Mouse (Mus musculus): ENCODE results near the gene Nectin1. TPM values are rescaled to one million over a fixed set of nuclear protein-coding genes. Genes with fewer than 3 reads are reported as not detected.

Gene Nectin1
- polyA plus RNA-seq, 1 experiment from 2014 or later = 11.0 TPM

DNA sequence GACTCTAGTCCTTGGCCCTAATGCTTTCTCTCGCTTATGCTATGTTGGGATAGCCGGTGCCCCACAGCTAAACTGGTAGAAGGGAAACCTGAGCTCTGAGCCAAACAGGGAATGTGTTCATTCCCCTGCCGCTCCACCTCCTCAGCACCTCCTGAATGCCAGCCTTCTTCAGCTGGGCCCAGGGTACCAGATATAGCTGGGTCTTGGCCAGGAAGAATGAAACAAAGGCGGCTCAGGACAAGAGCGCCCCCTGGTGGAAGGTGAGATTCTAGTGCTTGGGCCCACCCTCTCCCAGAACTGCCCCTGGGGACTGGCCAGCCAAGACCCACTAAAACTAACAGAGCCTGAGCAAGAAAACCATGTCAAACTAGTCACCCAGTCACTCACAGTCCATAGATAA is 83.8 kb downstream of the Nectin1 start:
- no peak overlapping the region for H3K4me2 ChIP-seq (replicated peaks)
- WGBS = 56% methylated on average over 5 of the region's 5 CpGs
- H3K36me3 ChIP-seq = no peaks in the 10 kb centered on the region
- ATAC-seq = no peak
- peaks cover 3% of the 10 kb centered on the region; the same call in 1 of the 2 replicates for H3K27me3 ChIP-seq
- no peaks in the 10 kb centered on the region for H3K9me3 ChIP-seq
- no peak overlapping the region for H3K9ac ChIP-seq (replicated peaks)
- peaks cover 18% of the 10 kb centered on the region for H3K4me1 ChIP-seq (replicated peaks)
- H3K4me3 ChIP-seq (replicated peaks) = no peak overlapping the region
- no peak overlapping the region for H3K27ac ChIP-seq

DNA sequence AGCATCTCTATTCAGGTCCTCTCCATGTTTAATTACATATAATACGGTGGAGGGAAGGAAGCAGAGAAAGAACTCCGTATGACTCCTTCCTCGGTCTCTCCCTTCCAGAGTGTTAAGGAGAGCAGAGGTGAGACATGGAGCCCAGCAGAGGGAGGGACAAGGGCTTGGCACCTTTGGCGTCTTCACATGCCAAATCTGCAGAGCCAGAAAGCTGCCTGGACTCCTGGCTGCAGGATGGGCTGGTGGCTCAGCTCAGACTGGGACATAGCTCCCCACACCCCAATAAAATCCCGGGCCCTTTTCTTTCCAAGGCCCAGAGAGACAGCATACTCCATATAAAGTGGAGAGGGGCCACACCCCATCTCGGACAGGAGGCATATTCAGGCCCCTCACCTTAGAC is 85.2 kb downstream of the Nectin1 start:
- no peaks in the 10 kb centered on the region for H3K36me3 ChIP-seq
- no peaks in the 10 kb centered on the region for H3K9me3 ChIP-seq
- no peak for ATAC-seq
- WGBS = 71% methylated on average over 6 of the region's 6 CpGs
- peaks cover 3% of the 10 kb centered on the region; the same call in 1 of the 2 replicates for H3K27me3 ChIP-seq
- no peak overlapping the region for H3K4me3 ChIP-seq (replicated peaks)
- no peak overlapping the region for H3K27ac ChIP-seq
- no peak overlapping the region for H3K9ac ChIP-seq (replicated peaks)
- peaks cover 21% of the 10 kb centered on the region for H3K4me1 ChIP-seq (replicated peaks)
- H3K4me2 ChIP-seq (replicated peaks) = no peak overlapping the region

- H3K9me3 ChIP-seq = no peaks in the 10 kb centered on the region
- 92% methylated on average over 8 of the region's 8 CpGs for WGBS
- H3K4me2 ChIP-seq (replicated peaks) = no peak overlapping the region
- H3K36me3 ChIP-seq = no peaks in the 10 kb centered on the region
- no peak overlapping the region for H3K9ac ChIP-seq (replicated peaks)
- ATAC-seq = no peak
- no peak overlapping the region for H3K4me3 ChIP-seq (replicated peaks)
- no peak overlapping the region for H3K27ac ChIP-seq
- peaks cover 9% of the 10 kb centered on the region for H3K4me1 ChIP-seq (replicated peaks)
- H3K27me3 ChIP-seq = peaks cover 3% of the 10 kb centered on the region; the same call in 1 of the 2 replicates
These were observed 89.4 kb downstream of the Nectin1 start for GRCm38 (mm10) chr9:43833232-43833631.

DNA sequence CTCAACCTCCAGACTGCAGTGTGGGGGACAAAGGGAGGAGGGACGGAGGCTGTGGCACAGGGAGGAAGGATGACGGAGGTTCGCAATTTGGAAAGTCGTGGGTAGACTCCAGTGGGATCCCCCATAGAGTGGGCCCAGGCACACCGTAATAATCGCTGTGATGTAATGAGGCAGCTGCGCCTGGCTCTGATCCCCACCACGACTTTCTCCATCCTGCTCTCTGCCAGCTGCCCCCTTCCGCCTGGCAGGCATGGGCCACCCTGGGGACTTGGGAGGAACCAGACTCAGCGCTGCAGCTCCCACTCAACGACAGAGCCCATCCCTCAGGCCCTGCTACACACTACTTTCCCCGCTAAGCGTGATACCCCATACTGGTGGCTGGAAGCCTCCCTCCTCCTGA is 90.5 kb downstream of the Nectin1 start:
- Histone ChIP-seq H3K27ac (0 out of 2 replicates have a peak overlapping the region, but pooled peaks have one; percentile 17), H3K4me2 (replicated peaks) (no peak overlapping the region)

GRCm38 (mm10) chr9:43838561-43838960 is 94.8 kb downstream of the Nectin1 start:
- no peak for ATAC-seq
- no peak overlapping the region for H3K4me2 ChIP-seq (replicated peaks)
- peaks cover 24% of the 10 kb centered on the region for H3K4me1 ChIP-seq (replicated peaks)
- no peaks in the 10 kb centered on the region for H3K27me3 ChIP-seq
- H3K9ac ChIP-seq (replicated peaks) = no peak overlapping the region
- WGBS = 89% methylated on average over 2 of the region's 2 CpGs
- no peak overlapping the region for H3K27ac ChIP-seq
- H3K36me3 ChIP-seq = no peaks in the 10 kb centered on the region
- H3K9me3 ChIP-seq = no peaks in the 10 kb centered on the region
- no peak overlapping the region for H3K4me3 ChIP-seq (replicated peaks)

More for the DNA sequence above, 90.5 kb downstream of the Nectin1 start:
- Histone ChIP-seq H3K9ac (replicated peaks) (no peak overlapping the region), H3K4me3 (replicated peaks) (no peak overlapping the region), H3K9me3 (no peaks in the 10 kb centered on the region), H3K36me3 (no peaks in the 10 kb centered on the region), H3K27me3 (0 out of 2 replicates have a peak, but pooled peaks cover 3% of the 10 kb centered on the region), H3K4me1 (replicated peaks) (peaks cover 9% of the 10 kb centered on the region)
- 54% methylated on average over 13 of the region's 13 CpGs for WGBS
- ATAC-seq = peak; percentile 70

DNA sequence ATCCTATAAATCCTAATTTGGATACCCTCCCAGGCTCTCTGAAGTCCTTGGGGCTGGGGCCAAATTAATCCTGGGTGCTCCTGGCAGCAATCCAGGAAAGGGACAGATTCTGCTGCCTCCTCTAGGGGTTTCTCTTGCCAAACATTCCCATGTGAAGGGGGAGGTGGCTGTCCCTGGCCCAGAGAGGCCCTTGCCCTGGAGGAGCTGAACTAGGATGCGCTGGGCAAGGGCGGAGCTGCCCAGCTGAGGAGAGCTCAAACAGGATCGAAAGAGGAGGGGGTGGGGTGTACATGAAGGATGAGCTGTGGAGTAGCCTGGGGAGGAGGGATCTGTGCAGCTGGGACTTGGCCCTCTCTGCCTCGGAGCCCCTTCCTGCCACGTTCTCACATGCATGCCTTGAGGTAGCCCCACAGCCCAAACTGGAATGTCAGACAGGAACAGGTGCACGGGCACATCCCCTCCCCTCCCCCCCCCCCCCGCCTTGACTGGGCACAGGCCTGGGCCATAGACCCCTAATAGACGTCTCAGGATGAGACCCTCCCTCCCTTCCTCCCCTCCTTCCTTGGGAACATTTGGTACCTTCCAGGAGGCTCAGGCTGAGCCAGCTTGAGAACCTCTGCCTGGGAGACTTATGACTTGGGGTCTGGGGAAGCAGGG is 99.3 kb downstream of the Nectin1 start:
- Histone ChIP-seq H3K27ac (no peak overlapping the region), H3K9me3 (no peaks in the 10 kb centered on the region), H3K4me3 (replicated peaks) (no peak overlapping the region), H3K4me2 (replicated peaks) (no peak overlapping the region), H3K36me3 (no peaks in the 10 kb centered on the region), H3K4me1 (replicated peaks) (peaks cover 31% of the 10 kb centered on the region), H3K27me3 (peaks cover 11% of the 10 kb centered on the region), H3K9ac (replicated peaks) (0 out of 2 replicates have a peak overlapping the region, but pooled peaks have one; percentile 23)
- WGBS = 8% methylated on average over 5 of the region's 8 CpGs
- peak; percentile 71 for ATAC-seq

GRCm38 (mm10) chr9:43843711-43844127 is 99.9 kb downstream of the Nectin1 start:
- peaks cover 11% of the 10 kb centered on the region for H3K27me3 ChIP-seq
- peak; percentile 28 for ATAC-seq
- H3K4me3 ChIP-seq (replicated peaks) = no peak overlapping the region
- no peak overlapping the region for H3K4me2 ChIP-seq (replicated peaks)
- H3K9me3 ChIP-seq = no peaks in the 10 kb centered on the region
- H3K36me3 ChIP-seq = no peaks in the 10 kb centered on the region
- H3K4me1 ChIP-seq (replicated peaks) = peaks cover 31% of the 10 kb centered on the region
- H3K27ac ChIP-seq = no peak overlapping the region
- no peak overlapping the region for H3K9ac ChIP-seq (replicated peaks)
- WGBS = 3% methylated on average over 3 of the region's 3 CpGs

DNA sequence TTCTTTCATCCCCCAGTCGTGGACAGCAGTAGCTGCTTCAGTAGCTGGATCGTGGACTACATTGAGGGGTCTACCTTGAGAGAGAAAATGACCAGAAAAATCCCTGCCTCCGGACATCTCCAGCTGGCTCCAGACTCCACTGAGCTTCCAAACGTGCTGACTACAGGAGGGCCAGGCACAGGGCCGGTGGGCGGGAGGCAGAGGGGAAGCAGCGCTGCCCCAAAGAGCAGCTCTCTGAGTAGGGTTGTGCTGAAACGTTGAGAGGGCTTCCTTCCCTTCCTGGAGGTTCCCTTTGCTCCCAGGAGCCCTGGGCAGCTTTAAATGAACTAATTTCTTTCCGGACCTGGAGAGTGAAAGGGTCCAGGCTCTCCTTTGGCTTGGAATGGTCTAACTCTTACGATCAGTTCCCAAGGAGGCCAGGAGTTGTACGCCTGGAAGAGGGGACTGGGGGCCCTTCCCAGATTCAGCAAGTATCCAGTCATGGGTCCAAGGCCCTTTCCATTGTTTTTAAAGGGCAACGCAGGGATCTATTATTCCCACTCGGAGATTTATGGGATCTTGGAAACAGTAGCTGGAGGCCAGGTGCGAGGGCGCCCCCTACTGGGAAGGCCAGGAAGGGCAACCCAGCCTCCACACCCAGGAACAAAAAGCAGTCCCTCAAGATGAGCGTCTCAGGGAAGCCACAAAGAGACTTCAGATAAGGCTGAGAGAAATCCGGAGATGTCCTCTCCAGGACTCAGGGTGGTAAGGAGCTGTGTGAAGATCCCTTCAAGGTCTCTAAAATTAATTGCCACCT is 102.1 kb downstream of the Nectin1 start:
- H3K36me3 ChIP-seq = no peaks in the 10 kb centered on the region
- ATAC-seq = no peak
- H3K27me3 ChIP-seq = peaks cover 11% of the 10 kb centered on the region
- 6% methylated on average over 17 of the region's 17 CpGs for WGBS
- no peak overlapping the region for H3K4me3 ChIP-seq (replicated peaks)
- H3K4me2 ChIP-seq (replicated peaks) = no peak overlapping the region
- no peak overlapping the region for H3K27ac ChIP-seq
- H3K9ac ChIP-seq (replicated peaks) = no peak overlapping the region
- peaks cover 31% of the 10 kb centered on the region for H3K4me1 ChIP-seq (replicated peaks)
- H3K9me3 ChIP-seq = no peaks in the 10 kb centered on the region

GRCm38 (mm10) chr9:43847861-43848260 is 104.1 kb downstream of the Nectin1 start:
- no peaks in the 10 kb centered on the region for H3K36me3 ChIP-seq
- ATAC-seq = no peak
- H3K4me2 ChIP-seq (replicated peaks) = no peak overlapping the region
- H3K27ac ChIP-seq = no peak overlapping the region
- peaks cover 11% of the 10 kb centered on the region for H3K27me3 ChIP-seq
- H3K9ac ChIP-seq (replicated peaks) = no peak overlapping the region
- WGBS = 72% methylated on average over 5 of the region's 5 CpGs
- no peaks in the 10 kb centered on the region for H3K9me3 ChIP-seq
- H3K4me3 ChIP-seq (replicated peaks) = no peak overlapping the region
- H3K4me1 ChIP-seq (replicated peaks) = peaks cover 23% of the 10 kb centered on the region

GRCm38 (mm10) chr9:43850281-43850680 is 106.5 kb downstream of the Nectin1 start:
- H3K9ac ChIP-seq (replicated peaks) = no peak overlapping the region
- 78% methylated on average over 8 of the region's 8 CpGs for WGBS

DNA sequence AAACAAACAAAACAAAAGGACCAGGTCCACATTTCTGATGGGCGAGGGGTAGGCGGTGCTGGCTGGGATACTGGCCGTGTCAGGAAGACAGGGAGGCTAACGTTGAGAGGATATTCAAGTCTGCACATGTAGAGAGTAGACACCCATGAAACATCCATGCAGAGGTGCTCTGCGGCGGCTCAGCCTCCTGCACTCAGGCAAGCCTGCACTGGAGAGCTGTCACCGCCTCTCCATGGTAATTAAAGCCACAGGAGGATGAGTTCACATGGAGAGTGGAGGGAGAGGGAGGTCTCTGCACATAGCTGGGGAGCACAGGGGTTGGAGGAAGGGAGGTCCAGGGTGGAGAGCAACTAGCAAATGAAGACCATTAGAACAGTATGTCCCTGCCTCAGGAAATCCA is 107.4 kb downstream of the Nectin1 start:
- no peak overlapping the region for H3K27ac ChIP-seq
- WGBS = 68% methylated on average over 7 of the region's 7 CpGs
- no peaks in the 10 kb centered on the region for H3K36me3 ChIP-seq
- no peak for ATAC-seq
- no peaks in the 10 kb centered on the region for H3K9me3 ChIP-seq
- H3K4me1 ChIP-seq (replicated peaks) = no peaks in the 10 kb centered on the region
- no peak overlapping the region for H3K4me2 ChIP-seq (replicated peaks)
- no peak overlapping the region for H3K4me3 ChIP-seq (replicated peaks)
- H3K27me3 ChIP-seq = no peaks in the 10 kb centered on the region
- H3K9ac ChIP-seq (replicated peaks) = no peak overlapping the region

More at GRCm38 (mm10) chr9:43850281-43850680, 106.5 kb downstream of the Nectin1 start:
- ATAC-seq = no peak
- H3K27me3 ChIP-seq = 0 out of 2 replicates have a peak, but pooled peaks cover 4% of the 10 kb centered on the region
- peaks cover 8% of the 10 kb centered on the region for H3K4me1 ChIP-seq (replicated peaks)
- H3K27ac ChIP-seq = no peak overlapping the region
- H3K4me2 ChIP-seq (replicated peaks) = no peak overlapping the region
- no peaks in the 10 kb centered on the region for H3K9me3 ChIP-seq
- no peak overlapping the region for H3K4me3 ChIP-seq (replicated peaks)
- no peaks in the 10 kb centered on the region for H3K36me3 ChIP-seq

DNA sequence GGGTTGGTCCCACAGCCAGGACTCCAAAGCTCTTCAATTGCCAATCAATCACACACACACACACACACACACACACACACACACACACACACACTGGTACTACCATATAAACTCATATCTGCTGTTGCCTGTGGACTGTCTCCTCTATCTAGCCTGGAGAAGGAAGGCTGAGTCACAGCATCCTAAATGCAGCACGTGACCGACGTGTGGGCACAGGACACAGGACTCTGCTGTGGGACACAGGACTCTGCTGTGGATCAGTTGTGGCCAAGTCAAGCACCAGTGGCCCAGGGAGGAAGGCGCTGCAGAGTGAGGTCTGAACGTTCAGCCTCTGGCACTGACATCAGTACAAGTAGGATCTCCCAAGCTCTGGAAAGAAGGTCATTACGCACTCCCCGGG is 112.1 kb downstream of the Nectin1 start:
- no peaks in the 10 kb centered on the region for H3K36me3 ChIP-seq
- H3K9me3 ChIP-seq = no peaks in the 10 kb centered on the region
- 0 out of 2 replicates have a peak, but pooled peaks cover 5% of the 10 kb centered on the region for H3K27me3 ChIP-seq
- 90% methylated on average over 7 of the region's 7 CpGs for WGBS
- no peak overlapping the region for H3K4me3 ChIP-seq (replicated peaks)
- no peak overlapping the region for H3K9ac ChIP-seq (replicated peaks)
- no peak for ATAC-seq
- H3K4me2 ChIP-seq (replicated peaks) = no peak overlapping the region
- no peaks in the 10 kb centered on the region for H3K4me1 ChIP-seq (replicated peaks)
- H3K27ac ChIP-seq = no peak overlapping the region

Data from midbrain, embryonic 13.5 days (tissue).